Mouse (Mus musculus) hindbrain, embryonic 15.5 days (tissue): ENCODE measurements around the gene Tuft1. TPM values are rescaled to one million over a fixed set of nuclear protein-coding genes. Genes with fewer than 3 reads are reported as not detected.
"Not testable (repeated sequence)": the region's sequence is repeated elsewhere in the genome, so short reads cannot be mapped to it uniquely, and the experiment has no call there.

Experiments
- ATAC-seq: fragments of 200-750 bp; cut with Nextera tagmentation; 2 replicates; pipeline ENCODE4 v1.8.0; 2017; ENCODE audit warnings: low read depth, moderate number of reproducible peaks, moderate TSS enrichment; ENCODE audit not compliant: low FRiP score
- H3K27ac ChIP-seq: fragments of 300-500 bp; sonication (generic); replicated peaks from 2 replicates; pipeline ENCODE4 v1.5.1; 2015; ENCODE audit warnings: mild to moderate bottlenecking, inconsistent platforms
- H3K27me3 ChIP-seq: fragments of 300-500 bp; sonication (generic); 2 replicates; pipeline ENCODE4 v1.6.1; 2015; ENCODE audit warnings: control low read depth, inconsistent platforms
- H3K36me3 ChIP-seq: fragments of 300-500 bp; sonication (generic); 2 replicates; pipeline ENCODE4 v1.6.1; 2015; ENCODE audit warnings: control low read depth, inconsistent platforms
- H3K4me1 ChIP-seq: fragments of 300-500 bp; sonication (generic); replicated peaks from 2 replicates; pipeline ENCODE4 v1.6.1; 2015; ENCODE audit warnings: control low read depth, inconsistent platforms
- H3K4me2 ChIP-seq: fragments of 300-500 bp; sonication (generic); 2 replicates; pipeline ENCODE4 v1.6.1; 2015; ENCODE audit warnings: moderate library complexity, mild to moderate bottlenecking, inconsistent platforms
- H3K4me3 ChIP-seq: fragments of 300-500 bp; sonication (generic); 2 replicates; pipeline ENCODE4 v1.5.1; 2015; ENCODE audit warnings: mild to moderate bottlenecking, inconsistent platforms
- H3K9ac ChIP-seq: fragments of 300-500 bp; sonication (generic); 2 replicates; pipeline ENCODE4 v1.6.1; 2015; ENCODE audit warnings: inconsistent platforms
- H3K9me3 ChIP-seq: fragments of 300-500 bp; sonication (generic); 2 replicates; pipeline ENCODE4 v1.6.1; 2016; ENCODE audit warnings: control low read depth, inconsistent platforms
- WGBS: fragments of 180-500 bp; shearing (Covaris S2); methylation state at CpG from one replicate; pipeline ENCODE4 v1.1.7; 2015; 5-methylcytosine and 5-hydroxymethylcytosine counted together
- polyA plus RNA-seq: library from polyadenylated mRNA; unstranded; fragments of >200 nt; fragmentation: Nextera tagmentation; extraction: Ambion mirVana; gene quantifications from 2 replicates; pipeline ENCODE4 v1.2.1, GENCODE M21; 2015

Gene Tuft1
- 6.5 and 8.0 TPM in 2 replicates for polyA plus RNA-seq

- not testable (repeated sequence) for H3K9me3 ChIP-seq, H3K36me3 ChIP-seq, H3K27me3 ChIP-seq, H3K27ac ChIP-seq, H3K4me1 ChIP-seq
- under 1% methylated on average over 23 of the region's 33 CpGs for WGBS
- peak within 1 kb of the TSS; percentile 39; the same call in 1 of the 2 replicates for H3K9ac ChIP-seq
- H3K4me3 ChIP-seq: peak within 1 kb of the TSS; percentile 43
- peak within 1 kb of the TSS; percentile 64 for H3K4me2 ChIP-seq
- ATAC-seq: peak; percentile 92
Measured at GRCm38 (mm10) chr3:94658740-94659095, at the start of gene Tuft1. Tuft1 (minus strand) TSS chr3:94658872.

DNA sequence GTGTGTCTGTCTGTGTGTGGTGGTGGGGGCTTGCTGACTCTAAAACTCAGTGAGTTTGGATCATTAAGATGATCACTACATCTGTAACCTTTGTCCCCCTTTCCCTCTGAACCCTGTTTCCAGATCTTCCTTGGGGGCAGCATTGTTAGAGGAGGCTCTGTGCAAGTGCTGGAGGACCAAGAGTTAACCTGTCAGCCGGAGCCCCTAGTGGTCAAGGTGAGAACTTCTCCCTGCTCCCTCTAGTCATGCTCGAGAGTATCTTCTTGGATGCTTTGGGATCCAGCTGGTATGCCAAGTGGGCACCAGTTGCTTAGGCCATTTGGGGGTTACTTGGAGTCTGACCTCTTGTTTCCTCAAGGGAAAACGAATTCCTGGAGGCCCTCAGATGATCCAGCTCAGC, 44.7 kb upstream of the Tuft1 start:
- not testable (repeated sequence) for ATAC-seq, H3K4me1 ChIP-seq, H3K4me3 ChIP-seq, H3K9ac ChIP-seq, H3K9me3 ChIP-seq, H3K27ac ChIP-seq, H3K36me3 ChIP-seq, H3K4me2 ChIP-seq, H3K27me3 ChIP-seq
- 35% methylated on average over 3 of the region's 3 CpGs for WGBS

- no peaks in the 10 kb centered on the region for H3K4me1 ChIP-seq
- H3K9me3 ChIP-seq: no peaks in the 10 kb centered on the region
- no peaks in the 10 kb centered on the region for H3K36me3 ChIP-seq
- WGBS: 88% methylated on average over 3 of the region's 3 CpGs
- H3K9ac ChIP-seq: no peak overlapping the region
- H3K27ac ChIP-seq: no peak overlapping the region
- H3K27me3 ChIP-seq: no peaks in the 10 kb centered on the region
- no peak overlapping the region for H3K4me3 ChIP-seq
- no peak for ATAC-seq
- no peak overlapping the region for H3K4me2 ChIP-seq
Measured at GRCm38 (mm10) chr3:94702856-94703255, 44.2 kb upstream of the Tuft1 start.

DNA sequence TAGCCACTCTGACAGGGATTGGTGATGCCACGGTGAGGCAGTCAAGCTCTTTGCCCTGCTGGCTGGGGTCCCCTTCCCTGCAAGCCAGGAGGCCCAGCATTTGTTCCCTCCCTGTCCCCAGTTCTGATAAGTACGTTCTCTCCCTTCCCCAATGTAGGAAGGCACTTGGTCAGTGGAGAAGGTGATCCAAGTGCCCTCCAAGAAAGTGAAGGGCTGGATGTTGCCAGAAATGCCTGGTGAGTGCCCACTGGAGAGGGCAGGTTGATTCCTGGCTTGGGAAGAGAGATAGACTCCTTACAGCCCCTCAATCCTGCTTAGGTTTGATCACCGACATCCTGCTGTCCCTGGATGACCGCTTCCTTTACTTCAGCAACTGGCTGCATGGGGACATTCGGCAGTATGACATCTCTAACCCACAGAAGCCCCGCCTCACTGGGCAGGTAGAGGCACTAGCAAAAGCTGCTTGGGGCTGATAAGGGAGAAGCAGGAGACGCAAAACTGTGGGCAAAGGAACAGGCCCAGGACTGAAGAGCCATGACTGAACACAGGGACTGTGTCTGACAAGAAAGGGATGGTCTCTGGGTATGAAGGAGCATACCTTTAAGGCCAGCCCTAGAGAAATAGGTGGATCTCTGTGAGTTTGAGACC, 43.6 kb upstream of the Tuft1 start:
- not testable (repeated sequence) for H3K4me3 ChIP-seq, H3K36me3 ChIP-seq, H3K27me3 ChIP-seq, H3K4me1 ChIP-seq, H3K27ac ChIP-seq, ATAC-seq, H3K9ac ChIP-seq, H3K4me2 ChIP-seq, H3K9me3 ChIP-seq
- WGBS: 91% methylated on average over 7 of the region's 7 CpGs

DNA sequence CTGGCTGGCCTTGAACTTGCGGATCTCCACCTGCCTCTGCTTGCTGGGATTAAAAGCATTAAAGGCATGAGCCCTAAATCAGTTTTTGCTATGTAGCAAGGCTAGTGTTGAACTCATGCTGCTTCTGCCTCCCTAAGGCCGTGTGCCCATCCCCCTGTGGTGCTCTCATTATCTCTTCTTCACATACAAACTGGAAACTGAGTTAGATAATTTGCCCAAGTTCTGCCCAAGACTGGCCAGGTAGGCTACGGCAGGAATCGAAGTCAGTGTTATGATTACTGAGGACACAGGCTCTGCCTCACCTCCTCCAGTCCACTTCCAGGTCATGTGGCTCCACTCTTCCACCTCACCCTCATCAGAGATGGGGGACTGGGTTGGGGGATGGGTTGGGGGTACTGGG, 37.6 kb upstream of the Tuft1 start:
- not testable (repeated sequence) for H3K36me3 ChIP-seq, H3K4me3 ChIP-seq, H3K27ac ChIP-seq, H3K9me3 ChIP-seq, H3K4me2 ChIP-seq, H3K9ac ChIP-seq, ATAC-seq, H3K4me1 ChIP-seq, H3K27me3 ChIP-seq
- WGBS: 94% methylated on average over 4 of the region's 4 CpGs

GRCm38 (mm10) chr3:94695591-94695990, 36.9 kb upstream of the Tuft1 start:
- not testable (repeated sequence) for H3K9ac ChIP-seq, H3K9me3 ChIP-seq, ATAC-seq, H3K4me3 ChIP-seq, H3K4me1 ChIP-seq, H3K27me3 ChIP-seq, H3K27ac ChIP-seq, H3K4me2 ChIP-seq, H3K36me3 ChIP-seq
- whole genome bisulfite sequencing: 88% methylated on average over 6 of the region's 6 CpGs

- H3K36me3 ChIP-seq, H3K4me1 ChIP-seq, H3K9me3 ChIP-seq, H3K27ac ChIP-seq, H3K4me2 ChIP-seq, H3K4me3 ChIP-seq, H3K9ac ChIP-seq, H3K27me3 ChIP-seq, ATAC-seq: not testable (repeated sequence)
- WGBS: 65% methylated on average over 5 of the region's 8 CpGs
Measured at GRCm38 (mm10) chr3:94693874-94694273, 35.2 kb upstream of the Tuft1 start.

- Histone ChIP-seq H3K27ac (no peak within 1 kb of the TSS), H3K9me3 (no peaks in the 10 kb centered on the region), H3K4me3 (no peak within 1 kb of the TSS), H3K4me1 (no peaks in the 10 kb centered on the region), H3K27me3 (no peaks in the 10 kb centered on the region), H3K36me3 (no peaks in the 10 kb centered on the region), H3K4me2 (no peak within 1 kb of the TSS), H3K9ac (no peak within 1 kb of the TSS)
- ATAC-seq: no peak
- WGBS: 77% methylated on average over 5 of the region's 5 CpGs
Measured at GRCm38 (mm10) chr3:94693329-94693825, 34.7 kb upstream of the Tuft1 start, which contains the start of gene Selenbp2. Selenbp2 (plus strand) TSS chr3:94693556.

- WGBS: 92% methylated on average over 4 of the region's 4 CpGs
- not testable (repeated sequence) for H3K9ac ChIP-seq, H3K4me1 ChIP-seq, H3K4me2 ChIP-seq, H3K36me3 ChIP-seq, H3K27ac ChIP-seq, H3K4me3 ChIP-seq, ATAC-seq, H3K27me3 ChIP-seq, H3K9me3 ChIP-seq
Measured at GRCm38 (mm10) chr3:94691694-94692093, 33.0 kb upstream of the Tuft1 start.

DNA sequence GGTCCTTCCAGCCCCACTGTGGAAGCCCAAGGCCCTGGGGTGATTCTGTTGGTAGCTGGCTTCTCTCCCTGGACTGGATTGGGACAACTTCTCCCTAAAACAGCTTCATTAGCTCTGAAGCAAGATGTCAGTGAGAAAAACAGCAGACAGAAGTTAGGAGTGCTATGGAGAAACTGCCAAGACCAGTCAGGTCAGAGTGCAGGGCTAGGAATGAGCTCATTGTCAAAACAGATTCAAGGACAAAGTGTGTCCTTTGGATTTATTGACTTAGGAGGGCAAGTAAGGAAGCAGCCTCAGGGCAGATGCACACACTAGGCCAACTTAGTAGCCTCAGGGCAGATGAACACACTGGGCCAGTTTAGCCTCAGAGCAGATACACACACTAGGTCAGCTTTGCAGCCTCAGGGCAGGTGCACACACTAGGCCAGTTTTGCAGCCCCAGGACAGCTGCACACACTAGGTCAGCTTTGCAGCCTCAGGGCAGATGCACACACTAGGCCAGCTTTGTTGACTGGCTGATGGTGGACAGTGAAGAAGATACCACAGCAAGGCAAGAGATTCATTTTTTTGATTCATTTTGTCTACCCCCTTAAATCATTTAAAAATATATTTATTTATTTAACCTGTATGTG, 32.1 kb upstream of the Tuft1 start:
- Histone ChIP-seq H3K27ac (no peak overlapping the region), H3K4me3 (no peak overlapping the region), H3K27me3 (no peaks in the 10 kb centered on the region), H3K4me1 (no peaks in the 10 kb centered on the region), H3K9ac (no peak overlapping the region), H3K36me3 (no peaks in the 10 kb centered on the region), H3K4me2 (no peak overlapping the region), H3K9me3 (no peaks in the 10 kb centered on the region)
- ATAC-seq: no peak

- H3K9me3 ChIP-seq, H3K27me3 ChIP-seq, H3K27ac ChIP-seq, ATAC-seq, H3K36me3 ChIP-seq, H3K4me3 ChIP-seq, H3K4me2 ChIP-seq, H3K9ac ChIP-seq, H3K4me1 ChIP-seq: not testable (repeated sequence)
- 72% methylated on average over 6 of the region's 6 CpGs for WGBS
Measured at GRCm38 (mm10) chr3:94690162-94690561, 31.5 kb upstream of the Tuft1 start.

- not testable (repeated sequence) for H3K27me3 ChIP-seq, H3K4me2 ChIP-seq, H3K4me1 ChIP-seq, H3K36me3 ChIP-seq, ATAC-seq, H3K9ac ChIP-seq, H3K4me3 ChIP-seq, H3K27ac ChIP-seq, H3K9me3 ChIP-seq
- WGBS: 80% methylated on average over 1 of the region's 1 CpGs
Measured at GRCm38 (mm10) chr3:94689195-94689594, 30.5 kb upstream of the Tuft1 start.

DNA sequence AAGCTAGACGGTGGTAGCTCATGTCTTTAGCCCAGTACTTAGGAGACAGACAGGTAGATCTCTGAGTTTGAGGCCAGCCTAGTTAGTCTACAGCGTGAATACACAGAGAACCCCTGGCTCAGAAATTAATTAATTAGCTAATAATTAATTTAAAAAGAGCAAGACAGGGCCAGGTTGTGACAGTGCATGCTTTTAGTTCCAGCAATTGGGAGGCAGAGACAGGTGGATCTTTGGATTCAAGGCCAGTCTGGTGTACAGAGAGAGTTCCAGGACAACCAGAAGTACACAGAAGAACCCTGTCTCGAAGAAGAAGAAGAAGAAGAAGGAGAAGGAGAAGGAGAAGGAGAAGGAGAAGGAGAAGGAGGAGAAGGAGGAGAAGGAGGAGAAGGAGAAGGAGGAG, 30.0 kb upstream of the Tuft1 start:
- H3K27me3 ChIP-seq, H3K4me3 ChIP-seq, H3K9me3 ChIP-seq, H3K9ac ChIP-seq, H3K36me3 ChIP-seq, H3K4me2 ChIP-seq, H3K4me1 ChIP-seq, ATAC-seq, H3K27ac ChIP-seq: not testable (repeated sequence)
- 80% methylated on average over 3 of the region's 3 CpGs for WGBS
